In genomic region chr15:86071166-86071565, GRCm38 (mm10) we compare ENCODE assay signal across 14 mouse cellular contexts. TPM values are rescaled to one million over a fixed set of nuclear protein-coding genes. Genes with fewer than 3 reads are reported as not detected.
DNase-seq lines count a peak whose midpoint lies in the region; ATAC-seq lines count a peak whose summit lies in the region.
"Had no signal": no experiment of that assay in that cellular context is flagged by ENCODE, and none has a peak within 500 bp of the region (broad histone marks: within the 10 kb centered on the region; RNA-seq: fewer than 3 reads in every experiment).

No protein-coding gene starts in this region.

- H3K27ac ChIP-seq in forebrain, embryonic 13.5 days: peak overlapping the region; percentile 61; the same call in 1 of the 2 replicates
- no peak overlapping the region for H3K27ac ChIP-seq in forebrain, embryonic 12.5 days
- H3K27ac ChIP-seq in midbrain, embryonic 15.5 days: peak overlapping the region; percentile 52
- H3K27ac ChIP-seq in midbrain, embryonic 11.5 days (ENCODE audit: low read depth, low read length): no peak overlapping the region
- peak overlapping the region; percentile 10; the same call in 1 of the 2 replicates for H3K27ac ChIP-seq in forebrain, embryonic 16.5 days (ENCODE audit: low read length)
- H3K27ac ChIP-seq: embryonic facial prominence, embryonic 15.5 days; intestine, embryonic 15.5 days; kidney, postnatal 0 days had no signal

- H3K4me3 ChIP-seq in forebrain, embryonic 13.5 days: no peak overlapping the region
- H3K4me3 ChIP-seq in forebrain, embryonic 12.5 days (replicated peaks): no peak overlapping the region
- H3K4me3 ChIP-seq in midbrain, embryonic 15.5 days: no peak overlapping the region
- no peak overlapping the region for H3K4me3 ChIP-seq in midbrain, embryonic 11.5 days (ENCODE audit: low read depth, low read length)
- H3K4me3 ChIP-seq in forebrain, embryonic 16.5 days (replicated peaks; ENCODE audit: low read length): no peak overlapping the region
- H3K4me3 ChIP-seq: embryonic facial prominence, embryonic 15.5 days; intestine, embryonic 15.5 days had no signal

- WGBS in forebrain, embryonic 13.5 days: 69% methylated on average over 1 of the region's 1 CpGs
- WGBS in forebrain, embryonic 12.5 days: 67% methylated on average over 1 of the region's 1 CpGs
- WGBS in midbrain, embryonic 15.5 days: 86% methylated on average over 1 of the region's 1 CpGs
- WGBS in midbrain, embryonic 11.5 days: 80% methylated on average over 1 of the region's 1 CpGs
- WGBS in forebrain, embryonic 16.5 days: 88% methylated on average over 1 of the region's 1 CpGs

- DNase-seq in midbrain, embryonic 11.5 days (ENCODE audit: low spot score, missing footprints): no peak
- peak; percentile 52 for DNase-seq in thymus, postnatal 14 days
- no peak for DNase-seq in adrenal gland, adult (ENCODE audit: inconsistent age in 2 of 2, low spot score in 1 of 2)
- no peak for DNase-seq in kidney, postnatal 36 days
- DNase-seq: adrenal gland, postnatal 10 days; left cerebral cortex, postnatal 4 days; lung, adult 18-20 months had no signal

- no peak for ATAC-seq in forebrain, embryonic 13.5 days
- no peak for ATAC-seq in forebrain, embryonic 12.5 days (ENCODE audit: low FRiP score)
- no peak for ATAC-seq in midbrain, embryonic 15.5 days (replicated peaks)
- no peak for ATAC-seq in midbrain, embryonic 11.5 days (ENCODE audit: low FRiP score)
- no peak for ATAC-seq in forebrain, embryonic 16.5 days
- ATAC-seq: intestine, embryonic 15.5 days had no signal

- no peaks in the 10 kb centered on the region for H3K27me3 ChIP-seq in forebrain, embryonic 13.5 days
- no peaks in the 10 kb centered on the region for H3K27me3 ChIP-seq in forebrain, embryonic 12.5 days
- no peaks in the 10 kb centered on the region for H3K27me3 ChIP-seq in midbrain, embryonic 15.5 days (replicated peaks)
- H3K27me3 ChIP-seq in midbrain, embryonic 11.5 days (ENCODE audit: control insufficient read depth, insufficient read depth, low read length): no peaks in the 10 kb centered on the region
- H3K27me3 ChIP-seq in forebrain, embryonic 16.5 days (replicated peaks; ENCODE audit: control insufficient read depth, insufficient read depth, low read length): no peaks in the 10 kb centered on the region
- H3K27me3 ChIP-seq: embryonic facial prominence, embryonic 15.5 days; intestine, embryonic 15.5 days had no signal

- H3K36me3 ChIP-seq in forebrain, embryonic 13.5 days (ENCODE audit: poor library complexity, severe bottlenecking): no peaks in the 10 kb centered on the region
- no peaks in the 10 kb centered on the region for H3K36me3 ChIP-seq in forebrain, embryonic 12.5 days (replicated peaks)
- no peaks in the 10 kb centered on the region for H3K36me3 ChIP-seq in midbrain, embryonic 15.5 days (replicated peaks)
- no peaks in the 10 kb centered on the region for H3K36me3 ChIP-seq in midbrain, embryonic 11.5 days (ENCODE audit: control insufficient read depth, insufficient read depth, low read length)
- H3K36me3 ChIP-seq in forebrain, embryonic 16.5 days (ENCODE audit: control insufficient read depth, insufficient read depth): no peaks in the 10 kb centered on the region
- H3K36me3 ChIP-seq: embryonic facial prominence, embryonic 15.5 days; intestine, embryonic 15.5 days had no signal

- H3K4me1 ChIP-seq in forebrain, embryonic 13.5 days: peaks cover 58% of the 10 kb centered on the region
- H3K4me1 ChIP-seq in forebrain, embryonic 12.5 days: peaks cover 45% of the 10 kb centered on the region
- peaks cover 48% of the 10 kb centered on the region for H3K4me1 ChIP-seq in midbrain, embryonic 15.5 days
- 0 out of 2 replicates have a peak, but pooled peaks cover 2% of the 10 kb centered on the region for H3K4me1 ChIP-seq in midbrain, embryonic 11.5 days (ENCODE audit: control insufficient read depth, insufficient read depth, low read length)
- peaks cover 50% of the 10 kb centered on the region for H3K4me1 ChIP-seq in forebrain, embryonic 16.5 days (replicated peaks; ENCODE audit: control insufficient read depth, insufficient read depth, low read length)

- H3K9me3 ChIP-seq in forebrain, embryonic 13.5 days (replicated peaks): no peaks in the 10 kb centered on the region
- H3K9me3 ChIP-seq in forebrain, embryonic 12.5 days: no peaks in the 10 kb centered on the region
- H3K9me3 ChIP-seq in midbrain, embryonic 15.5 days: no peaks in the 10 kb centered on the region
- H3K9me3 ChIP-seq in midbrain, embryonic 11.5 days (ENCODE audit: control insufficient read depth, low read length): no peaks in the 10 kb centered on the region
- no peaks in the 10 kb centered on the region for H3K9me3 ChIP-seq in forebrain, embryonic 16.5 days (ENCODE audit: control insufficient read depth, low read length)
- H3K9me3 ChIP-seq: embryonic facial prominence, embryonic 15.5 days; intestine, embryonic 15.5 days had no signal

- H3K4me2 ChIP-seq in forebrain, embryonic 13.5 days: no peak overlapping the region
- H3K4me2 ChIP-seq in forebrain, embryonic 12.5 days: no peak overlapping the region
- H3K4me2 ChIP-seq in midbrain, embryonic 15.5 days: no peak overlapping the region
- H3K4me2 ChIP-seq in midbrain, embryonic 11.5 days: no peak overlapping the region
- no peak overlapping the region for H3K4me2 ChIP-seq in forebrain, embryonic 16.5 days (ENCODE audit: low read length)
- H3K4me2 ChIP-seq: embryonic facial prominence, embryonic 15.5 days; intestine, embryonic 15.5 days had no signal

- 0 out of 2 replicates have a peak overlapping the region, but pooled peaks have one; percentile 14 for H3K9ac ChIP-seq in forebrain, embryonic 13.5 days
- no peak overlapping the region for H3K9ac ChIP-seq in forebrain, embryonic 12.5 days
- no peak overlapping the region for H3K9ac ChIP-seq in midbrain, embryonic 15.5 days
- H3K9ac ChIP-seq in midbrain, embryonic 11.5 days (ENCODE audit: low read length): no peak overlapping the region
- no peak overlapping the region for H3K9ac ChIP-seq in forebrain, embryonic 16.5 days (replicated peaks; ENCODE audit: low read depth, low read length)
- H3K9ac ChIP-seq: embryonic facial prominence, embryonic 15.5 days; intestine, embryonic 15.5 days had no signal

RNA-seq across cellular contexts. Expression of gene Gramd4, which starts 13.7 kb away (rescaled TPM):
- polyA plus RNA-seq in forebrain, embryonic 13.5 days (2015; fragmentation: Nextera tagmentation; extraction: Ambion mirVana): 30.1 and 31.6 TPM in 2 replicates
- 33.4 and 36.6 TPM in 2 replicates for polyA plus RNA-seq in forebrain, embryonic 12.5 days (2016; fragmentation: Nextera tagmentation; extraction: Ambion mirVana)
- polyA plus RNA-seq in midbrain, embryonic 15.5 days (2015; fragmentation: Nextera tagmentation; extraction: Ambion mirVana): 41.0 and 41.7 TPM in 2 replicates
- 7.8 and 8.9 TPM in 2 replicates for polyA plus RNA-seq in midbrain, embryonic 11.5 days (2014; fragmentation: Nextera tagmentation; extraction: Ambion mirVana)
- polyA plus RNA-seq in forebrain, embryonic 16.5 days (2015; fragmentation: Nextera tagmentation; extraction: Ambion mirVana): 56.8 and 57.8 TPM in 2 replicates

RNA-seq across cellular contexts. Expression of gene Celsr1, which starts 37.6 kb away (rescaled TPM):
- 6.6 and 7.1 TPM in 2 replicates for polyA plus RNA-seq in forebrain, embryonic 13.5 days (2015; fragmentation: Nextera tagmentation; extraction: Ambion mirVana)
- 7.3 and 7.9 TPM in 2 replicates for polyA plus RNA-seq in forebrain, embryonic 12.5 days (2016; fragmentation: Nextera tagmentation; extraction: Ambion mirVana)
- polyA plus RNA-seq in midbrain, embryonic 15.5 days (2015; fragmentation: Nextera tagmentation; extraction: Ambion mirVana): 1.6 and 2.2 TPM in 2 replicates
- 4.1 and 4.9 TPM in 2 replicates for polyA plus RNA-seq in midbrain, embryonic 11.5 days (2014; fragmentation: Nextera tagmentation; extraction: Ambion mirVana)
- 4.6 and 5.6 TPM in 2 replicates for polyA plus RNA-seq in forebrain, embryonic 16.5 days (2015; fragmentation: Nextera tagmentation; extraction: Ambion mirVana)

Comparison
In these comparisons a context has a peak if more than half of its experiments do, and no peak if none do; other contexts are left out.
1. H3K27ac ChIP-seq: peak in forebrain, embryonic 13.5 days (single experiment), midbrain, embryonic 15.5 days (single experiment) and forebrain, embryonic 16.5 days (single experiment); none in forebrain, embryonic 12.5 days (single experiment) and midbrain, embryonic 11.5 days (single experiment).